Mouse (Mus musculus): ENCODE results near the gene Tmub2. TPM values are rescaled to one million over a fixed set of nuclear protein-coding genes. Genes with fewer than 3 reads are reported as not detected.
A peak's percentile ranks its signal among the peaks of the same experiment; 100 is the strongest.

Gene Tmub2
- polyA plus RNA-seq, 1 experiment from 2014 or later: 79.6 TPM

- Histone ChIP-seq H3K4me1 (replicated peaks) (peaks cover 46% of the 10 kb centered on the region), H3K4me2 (no peak overlapping the region), H3K36me3 (peaks cover 76% of the 10 kb centered on the region), H3K27me3 (no peaks in the 10 kb centered on the region), H3K27ac (replicated peaks) (no peak overlapping the region), H3K9me3 (no peaks in the 10 kb centered on the region), H3K4me3 (no peak overlapping the region), H3K9ac (0 out of 2 replicates have a peak overlapping the region, but pooled peaks have one; percentile 8)
- WGBS: 89% methylated on average over 6 of the region's 6 CpGs
- ATAC-seq (ENCODE audit: low read depth): no peak
These were observed 27.9 kb downstream of the Tmub2 start for GRCm38 (mm10) chr11:102312586-102312985.

DNA sequence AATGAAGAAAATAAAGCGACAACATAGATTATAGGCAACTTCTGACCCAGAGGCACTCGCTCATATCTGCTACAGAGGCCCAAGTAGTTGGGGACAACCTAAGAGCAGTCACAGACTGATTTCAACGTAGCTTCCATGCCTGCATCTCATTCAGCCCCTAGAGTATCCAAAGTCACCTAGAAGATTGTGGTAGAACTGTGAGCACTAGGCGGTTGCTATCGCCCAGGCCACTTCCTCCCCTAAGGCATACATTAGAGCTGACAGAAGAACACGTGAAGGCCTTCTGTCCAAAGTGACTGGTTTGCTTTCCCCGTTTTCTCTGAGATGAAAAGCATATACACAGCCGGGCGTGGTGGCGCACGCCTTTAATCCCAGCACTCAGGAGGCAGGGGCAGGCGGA is 29.6 kb downstream of the Tmub2 start:
- no peak for ATAC-seq (ENCODE audit: low read depth)
- H3K9ac ChIP-seq: no peak overlapping the region
- H3K4me3 ChIP-seq: no peak overlapping the region
- 90% methylated on average over 12 of the region's 12 CpGs for WGBS
- H3K4me2 ChIP-seq: no peak overlapping the region
- peaks cover 39% of the 10 kb centered on the region for H3K4me1 ChIP-seq (replicated peaks)
- H3K36me3 ChIP-seq: peaks cover 63% of the 10 kb centered on the region
- H3K27me3 ChIP-seq: no peaks in the 10 kb centered on the region
- H3K27ac ChIP-seq (replicated peaks): no peak overlapping the region
- H3K9me3 ChIP-seq: no peaks in the 10 kb centered on the region

DNA sequence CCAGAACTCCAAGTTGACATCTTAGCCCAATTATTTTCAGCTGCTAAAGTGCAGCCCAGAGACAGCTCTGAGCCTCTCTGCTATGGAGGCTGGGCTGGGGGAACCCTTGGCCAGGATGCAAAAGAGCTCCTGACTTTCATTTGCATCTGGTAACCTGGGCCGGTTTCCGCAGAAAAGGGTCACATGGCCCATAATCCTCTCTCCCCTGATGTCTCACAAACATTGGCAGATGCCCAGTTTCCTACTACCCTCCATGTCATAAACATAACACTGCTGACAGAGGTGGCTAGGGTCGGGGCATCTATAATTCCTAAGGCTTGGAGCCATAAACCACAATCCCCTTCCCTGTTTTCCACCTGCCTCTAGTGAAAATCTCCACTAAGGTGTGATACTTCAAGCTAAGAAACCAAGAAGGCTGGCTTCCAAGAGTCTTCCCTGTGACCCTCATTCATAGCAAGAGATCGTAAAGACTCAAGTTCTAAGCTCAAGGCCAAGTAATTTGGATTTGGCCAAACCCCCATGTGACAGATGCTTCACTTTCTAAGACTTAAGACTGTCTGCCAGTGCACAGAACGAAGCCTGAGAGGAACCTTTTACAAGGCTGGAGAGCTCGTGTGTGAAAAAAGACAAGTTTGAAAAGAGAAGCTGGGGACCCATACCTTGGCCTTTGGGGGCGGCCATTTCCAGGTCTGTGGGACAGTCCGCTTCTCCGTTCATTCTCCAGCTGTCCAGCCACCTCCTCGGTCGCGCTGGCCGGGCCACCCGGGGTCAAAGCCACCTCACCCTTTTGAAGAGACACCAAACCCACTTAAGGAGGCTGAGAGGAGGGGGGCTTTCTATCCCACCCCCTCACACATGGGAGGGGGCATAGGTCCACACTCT is 31.2 kb downstream of the Tmub2 start:
- whole genome bisulfite sequencing: 14% methylated on average over 14 of the region's 14 CpGs
- ATAC-seq (ENCODE audit: low read depth): no peak
- peak overlapping the region; percentile 100 for H3K9ac ChIP-seq

GRCm38 (mm10) chr11:102316572-102317297 is 32.0 kb downstream of the Tmub2 start:
- H3K27ac ChIP-seq (replicated peaks): peak overlapping the region; percentile 100
- peaks cover 28% of the 10 kb centered on the region for H3K4me1 ChIP-seq (replicated peaks)
- no peaks in the 10 kb centered on the region for H3K9me3 ChIP-seq
- peak overlapping the region; percentile 100 for H3K9ac ChIP-seq
- H3K4me3 ChIP-seq: peak overlapping the region; percentile 99
- peaks cover 39% of the 10 kb centered on the region for H3K36me3 ChIP-seq
- WGBS: 1% methylated on average over 51 of the region's 80 CpGs
- H3K4me2 ChIP-seq: peak overlapping the region; percentile 93
- peak; percentile 32 for ATAC-seq (ENCODE audit: low read depth)
- H3K27me3 ChIP-seq: no peaks in the 10 kb centered on the region

More for the DNA sequence above, 31.2 kb downstream of the Tmub2 start:
- Histone ChIP-seq H3K4me2 (peak overlapping the region; percentile 93), H3K4me3 (peak overlapping the region; percentile 99), H3K27me3 (no peaks in the 10 kb centered on the region), H3K9me3 (no peaks in the 10 kb centered on the region), H3K36me3 (peaks cover 47% of the 10 kb centered on the region), H3K4me1 (replicated peaks) (peaks cover 27% of the 10 kb centered on the region), H3K27ac (replicated peaks) (peak overlapping the region; percentile 100)

GRCm38 (mm10) chr11:102317298-102317900 is 32.7 kb downstream of the Tmub2 start:
- no peaks in the 10 kb centered on the region for H3K27me3 ChIP-seq
- peaks cover 33% of the 10 kb centered on the region for H3K36me3 ChIP-seq
- under 1% methylated on average over 76 of the region's 87 CpGs for WGBS
- H3K27ac ChIP-seq (replicated peaks): peak overlapping the region; percentile 100
- H3K4me3 ChIP-seq: peak overlapping the region; percentile 99
- peaks cover 28% of the 10 kb centered on the region for H3K4me1 ChIP-seq (replicated peaks)
- no peaks in the 10 kb centered on the region for H3K9me3 ChIP-seq
- ATAC-seq (ENCODE audit: low read depth): peak; percentile 16
- H3K9ac ChIP-seq: peak overlapping the region; percentile 100
- peak overlapping the region; percentile 93 for H3K4me2 ChIP-seq

GRCm38 (mm10) chr11:102317901-102318575 is 33.3 kb downstream of the Tmub2 start:
- under 1% methylated on average over 29 of the region's 77 CpGs for WGBS

DNA sequence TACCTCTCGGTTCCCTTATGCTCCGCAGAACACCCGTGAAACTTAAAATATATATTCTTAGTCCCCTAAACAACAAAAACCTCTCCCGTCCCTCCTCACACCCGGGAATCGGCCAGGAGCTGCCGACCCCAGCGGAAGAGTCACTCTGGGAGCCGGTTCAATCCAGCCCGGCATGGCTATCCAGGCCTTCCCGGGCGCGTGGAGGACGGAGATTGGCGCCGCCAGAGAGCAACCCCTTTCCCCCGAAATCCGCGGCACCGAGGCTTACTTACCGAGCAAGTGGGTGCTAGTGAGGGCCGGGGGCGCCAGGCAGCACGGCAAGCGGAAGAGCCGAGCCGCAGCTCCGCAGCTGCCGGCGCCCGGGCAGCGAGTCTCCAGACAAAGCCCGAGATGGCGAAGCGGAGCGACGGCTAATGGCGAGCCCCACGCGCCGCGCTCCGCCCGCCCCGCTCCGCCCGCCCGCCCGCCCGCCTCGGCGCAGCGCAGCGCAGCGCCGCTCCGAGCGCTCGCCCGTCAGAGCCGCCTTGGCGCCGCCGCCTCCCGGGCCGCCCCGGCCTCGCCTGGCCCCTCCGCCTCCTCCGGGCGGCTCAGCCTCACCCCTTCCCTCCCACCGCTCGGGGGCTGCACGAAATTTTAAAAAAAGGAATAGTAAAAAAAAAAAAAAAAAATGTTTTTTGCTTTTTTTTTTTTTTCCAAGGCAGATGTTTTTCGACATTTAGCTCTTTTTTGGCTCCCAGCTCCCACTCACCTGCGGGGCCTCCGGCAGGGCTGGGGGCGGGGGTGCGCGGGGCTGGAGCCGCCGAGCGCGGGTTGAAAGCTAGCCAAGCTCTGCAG is 34.1 kb downstream of the Tmub2 start:
- Histone ChIP-seq H3K4me2 (peak overlapping the region; percentile 93), H3K9ac (peak overlapping the region; percentile 100), H3K36me3 (peaks cover 19% of the 10 kb centered on the region), H3K27me3 (no peaks in the 10 kb centered on the region), H3K4me3 (peak overlapping the region; percentile 99), H3K4me1 (replicated peaks) (peaks cover 28% of the 10 kb centered on the region), H3K27ac (replicated peaks) (peak overlapping the region; percentile 100), H3K9me3 (no peaks in the 10 kb centered on the region)
- WGBS: under 1% methylated on average over 82 of the region's 84 CpGs
- no peak for ATAC-seq (ENCODE audit: low read depth)

More at GRCm38 (mm10) chr11:102317901-102318575, 33.3 kb downstream of the Tmub2 start:
- Histone ChIP-seq H3K9ac (peak overlapping the region; percentile 100), H3K4me1 (replicated peaks) (peaks cover 28% of the 10 kb centered on the region), H3K27me3 (no peaks in the 10 kb centered on the region), H3K9me3 (no peaks in the 10 kb centered on the region), H3K4me3 (peak overlapping the region; percentile 99), H3K36me3 (peaks cover 26% of the 10 kb centered on the region), H3K4me2 (peak overlapping the region; percentile 93), H3K27ac (replicated peaks) (peak overlapping the region; percentile 100)
- ATAC-seq (ENCODE audit: low read depth): peak; percentile 45

GRCm38 (mm10) chr11:102319410-102319792 is 34.7 kb downstream of the Tmub2 start, which contains the start of gene Ubtf:
Gene Ubtf (minus strand): TSS chr11:102319742.
- H3K4me2 ChIP-seq: peak within 1 kb of the TSS; percentile 93
- 2% methylated on average over 25 of the region's 25 CpGs for WGBS
- peak within 1 kb of the TSS; percentile 100 for H3K9ac ChIP-seq
- H3K27me3 ChIP-seq: no peaks in the 10 kb centered on the region
- H3K27ac ChIP-seq (replicated peaks): peak within 1 kb of the TSS; percentile 100
- H3K9me3 ChIP-seq: no peaks in the 10 kb centered on the region
- peaks cover 13% of the 10 kb centered on the region for H3K36me3 ChIP-seq
- H3K4me1 ChIP-seq (replicated peaks): peaks cover 28% of the 10 kb centered on the region
- H3K4me3 ChIP-seq: peak within 1 kb of the TSS; percentile 99
- peak; percentile 2; the same call in 1 of the 2 replicates for ATAC-seq (ENCODE audit: low read depth)

- Histone ChIP-seq H3K4me2 (peak overlapping the region; percentile 93), H3K4me1 (replicated peaks) (peaks cover 24% of the 10 kb centered on the region), H3K9ac (peak overlapping the region; percentile 100), H3K9me3 (no peaks in the 10 kb centered on the region), H3K27ac (replicated peaks) (peak overlapping the region; percentile 100), H3K27me3 (no peaks in the 10 kb centered on the region), H3K36me3 (peaks cover 6% of the 10 kb centered on the region), H3K4me3 (peak overlapping the region; percentile 99)
- WGBS: under 1% methylated on average over 38 of the region's 38 CpGs
- peak; percentile 58 for ATAC-seq (ENCODE audit: low read depth)
These were observed 35.4 kb downstream of the Tmub2 start for GRCm38 (mm10) chr11:102319941-102320685.

DNA sequence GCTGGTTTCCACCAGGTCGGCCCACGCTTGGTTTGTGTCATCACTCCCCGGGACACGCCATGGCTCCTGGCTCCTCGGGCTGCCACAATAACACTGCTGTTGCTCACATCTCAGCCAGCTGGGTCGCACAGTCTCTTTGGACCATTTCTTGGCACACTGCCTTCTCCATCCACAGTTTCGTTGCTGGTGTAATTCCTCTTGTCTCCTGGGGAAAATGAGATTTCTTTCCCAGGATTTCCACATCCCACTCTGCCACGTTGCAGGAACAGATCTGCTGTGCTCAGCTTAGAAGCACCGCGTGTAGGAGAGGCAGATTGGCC is 35.9 kb downstream of the Tmub2 start:
- Histone ChIP-seq H3K9me3 (no peaks in the 10 kb centered on the region), H3K4me2 (peak overlapping the region; percentile 93)
- peak; percentile 40 for ATAC-seq (ENCODE audit: low read depth)

More for the DNA sequence above, 35.9 kb downstream of the Tmub2 start:
- H3K9ac ChIP-seq: peak overlapping the region; percentile 100
- 7% methylated on average over 10 of the region's 10 CpGs for WGBS
- peak overlapping the region; percentile 99 for H3K4me3 ChIP-seq
- peak overlapping the region; percentile 100 for H3K27ac ChIP-seq (replicated peaks)
- H3K36me3 ChIP-seq: 0 out of 2 replicates have a peak, but pooled peaks cover under 1% of the 10 kb centered on the region
- H3K27me3 ChIP-seq: no peaks in the 10 kb centered on the region
- H3K4me1 ChIP-seq (replicated peaks): peaks cover 18% of the 10 kb centered on the region

All from neural tube, embryonic 13.5 days (tissue).